Mouse (Mus musculus): ENCODE measurements around the gene Chchd5. TPM values are rescaled to one million over a fixed set of nuclear protein-coding genes. Genes with fewer than 3 reads are reported as not detected.

Chchd5 gene
- polyA plus RNA-seq, 1 experiment from 2014 or later, result 29.1 TPM

- no peaks in the 10 kb centered on the region for H3K4me1 ChIP-seq
- no peak for ATAC-seq (ENCODE audit: low FRiP score, low read depth)
Observed at GRCm38 (mm10) chr2:129118061-129118460, 11.4 kb upstream of the Chchd5 start.

DNA sequence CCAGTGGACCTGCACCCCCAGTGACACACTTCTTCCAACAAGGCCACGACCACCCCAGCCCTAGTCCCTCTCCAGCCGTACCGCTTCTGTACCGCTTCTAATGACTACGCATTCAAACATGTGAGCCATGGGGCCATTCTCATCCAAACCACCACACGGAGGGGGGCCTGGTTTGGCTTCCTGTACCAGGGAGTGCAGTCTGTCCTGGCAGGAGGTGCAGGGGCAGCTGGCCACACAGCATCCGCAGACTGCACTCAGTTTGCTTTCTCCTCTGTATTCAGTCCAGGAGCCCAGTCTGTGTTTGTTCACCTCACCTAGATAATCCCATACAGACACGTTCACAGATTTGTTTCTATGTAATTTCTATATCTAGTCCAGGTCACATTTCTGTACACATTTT, 7.5 kb upstream of the Chchd5 start:
- no peak for ATAC-seq (ENCODE audit: low FRiP score, low read depth)
- Histone ChIP-seq H3K27me3 (no peaks in the 10 kb centered on the region), H3K4me1 (no peaks in the 10 kb centered on the region), H3K27ac (no peak overlapping the region), H3K4me3 (no peak overlapping the region), H3K4me2 (replicated peaks) (no peak overlapping the region), H3K9me3 (no peaks in the 10 kb centered on the region), H3K9ac (no peak overlapping the region), H3K36me3 (peaks cover 92% of the 10 kb centered on the region)
- WGBS, result 97% methylated on average over 8 of the region's 8 CpGs

More at GRCm38 (mm10) chr2:129118061-129118460, 11.4 kb upstream of the Chchd5 start:
- no peaks in the 10 kb centered on the region for H3K9me3 ChIP-seq
- H3K4me3 ChIP-seq, result no peak overlapping the region
- H3K4me2 ChIP-seq (replicated peaks), result no peak overlapping the region
- WGBS, result 97% methylated on average over 12 of the region's 12 CpGs
- no peak overlapping the region for H3K27ac ChIP-seq
- no peak overlapping the region for H3K9ac ChIP-seq
- H3K36me3 ChIP-seq, result peaks cover 93% of the 10 kb centered on the region
- no peaks in the 10 kb centered on the region for H3K27me3 ChIP-seq

DNA sequence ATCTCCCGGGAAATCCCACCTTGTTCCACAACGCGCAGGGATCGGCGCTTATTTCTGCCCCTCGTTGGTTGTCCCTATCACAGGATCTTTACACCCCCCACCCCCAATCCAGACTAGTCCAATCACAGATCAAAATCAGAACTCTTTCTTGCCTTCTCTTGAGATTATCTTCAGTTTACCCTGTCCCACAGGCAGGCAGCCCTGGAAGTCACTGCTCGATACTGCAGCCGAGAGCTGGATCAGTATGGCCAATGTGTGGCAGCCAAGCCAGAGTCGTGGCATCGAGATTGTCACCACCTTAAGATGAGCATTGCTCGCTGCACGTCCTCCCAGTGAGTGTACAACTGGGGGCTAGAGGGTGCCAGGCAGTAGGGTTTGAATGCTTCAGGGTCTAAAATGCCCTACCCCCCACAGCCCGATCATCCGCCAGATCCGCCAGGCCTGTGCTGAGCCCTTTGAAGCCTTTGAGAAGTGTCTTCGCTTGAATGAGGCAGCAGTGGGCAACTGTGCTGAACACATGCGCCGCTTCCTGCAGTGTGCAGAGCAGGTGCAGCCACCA, 566 bp downstream of the Chchd5 start:
- WGBS, result 41% methylated on average over 18 of the region's 18 CpGs
- Histone ChIP-seq H3K9me3 (peaks cover 9% of the 10 kb centered on the region; the same call in 1 of the 2 replicates), H3K4me3 (peak overlapping the region; percentile 63), H3K27ac (peak overlapping the region; percentile 72), H3K4me1 (peaks cover 15% of the 10 kb centered on the region), H3K27me3 (no peaks in the 10 kb centered on the region), H3K9ac (peak overlapping the region; percentile 72), H3K36me3 (peaks cover 57% of the 10 kb centered on the region), H3K4me2 (replicated peaks) (peak overlapping the region; percentile 86)
- peak; percentile 26; the same call in 1 of the 2 replicates for ATAC-seq (ENCODE audit: low FRiP score, low read depth)

DNA sequence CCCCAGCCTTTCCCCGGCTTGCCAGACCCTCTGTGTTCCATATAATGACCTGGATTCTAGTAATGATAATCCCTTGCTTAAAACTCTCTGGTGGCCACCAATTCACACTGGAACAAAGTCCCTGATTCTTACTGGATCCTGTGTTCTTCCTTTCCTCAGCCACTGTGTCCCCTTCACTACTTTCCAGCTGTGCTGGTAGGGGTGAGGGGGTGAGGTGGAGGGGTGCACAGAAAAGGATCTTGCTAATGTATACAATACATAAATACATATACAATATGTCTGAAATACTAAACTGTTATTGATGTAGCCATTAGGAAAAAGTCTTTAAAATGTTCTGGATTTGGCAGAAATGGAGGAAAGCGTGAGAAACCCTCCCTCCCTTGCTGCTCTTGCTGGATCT, 1.3 kb downstream of the Chchd5 start:
- peak overlapping the region; percentile 86 for H3K4me2 ChIP-seq (replicated peaks)
- H3K4me3 ChIP-seq, result peak overlapping the region; percentile 63; the same call in 1 of the 2 replicates
- H3K27me3 ChIP-seq, result no peaks in the 10 kb centered on the region
- H3K27ac ChIP-seq, result no peak overlapping the region
- 92% methylated on average over 2 of the region's 2 CpGs for WGBS
- no peak overlapping the region for H3K9ac ChIP-seq
- no peak for ATAC-seq (ENCODE audit: low FRiP score, low read depth)
- peaks cover 50% of the 10 kb centered on the region for H3K36me3 ChIP-seq
- peaks cover 9% of the 10 kb centered on the region; the same call in 1 of the 2 replicates for H3K9me3 ChIP-seq
- H3K4me1 ChIP-seq, result peaks cover 15% of the 10 kb centered on the region

GRCm38 (mm10) chr2:129132231-129132630, 2.7 kb downstream of the Chchd5 start:
- H3K4me3 ChIP-seq, result no peak overlapping the region
- peaks cover 9% of the 10 kb centered on the region; the same call in 1 of the 2 replicates for H3K9me3 ChIP-seq
- ATAC-seq (ENCODE audit: low FRiP score, low read depth), result no peak
- H3K9ac ChIP-seq, result no peak overlapping the region
- H3K36me3 ChIP-seq, result peaks cover 37% of the 10 kb centered on the region
- H3K27ac ChIP-seq, result no peak overlapping the region
- no peak overlapping the region for H3K4me2 ChIP-seq (replicated peaks)
- WGBS, result 96% methylated on average over 7 of the region's 7 CpGs
- no peaks in the 10 kb centered on the region for H3K27me3 ChIP-seq
- peaks cover 15% of the 10 kb centered on the region for H3K4me1 ChIP-seq

DNA sequence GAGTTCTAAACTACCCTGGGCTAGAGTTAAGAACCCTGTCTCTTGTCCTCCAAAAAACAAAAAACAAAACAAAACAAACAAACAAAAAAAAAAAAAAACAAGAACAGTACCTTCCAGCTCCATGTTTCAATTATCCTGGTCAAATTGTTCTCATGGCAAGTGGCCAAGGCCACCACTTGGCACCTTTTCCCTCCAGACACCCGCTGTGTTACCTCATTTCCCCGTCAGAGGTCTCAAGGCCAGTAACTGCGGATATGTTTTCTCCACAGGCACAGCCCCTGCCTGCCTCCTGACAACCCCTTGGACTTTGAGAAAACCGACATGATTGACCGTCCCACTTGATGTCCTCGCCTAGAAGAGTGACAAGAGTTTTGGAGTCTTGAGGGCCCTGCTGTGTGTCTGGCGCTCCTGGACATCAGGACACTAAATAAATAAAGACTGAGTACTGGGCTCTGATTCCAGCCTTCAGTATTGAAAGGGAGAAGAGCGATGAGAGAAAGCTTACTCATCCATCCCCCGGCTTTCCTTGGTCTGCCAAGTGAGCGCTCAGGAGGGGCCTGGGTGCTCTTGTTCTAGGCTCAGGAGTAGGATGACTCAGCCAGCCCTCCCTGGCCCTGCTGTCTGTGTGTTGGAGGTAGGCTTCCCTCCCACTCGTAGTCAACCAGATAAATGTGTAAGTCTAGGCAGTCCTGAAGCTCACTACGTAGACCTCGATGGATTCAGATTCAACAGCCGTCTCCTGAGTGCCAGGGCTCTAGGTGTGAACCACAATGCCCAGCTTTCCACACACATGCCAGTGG, 3.7 kb downstream of the Chchd5 start:
- Histone ChIP-seq H3K27ac (no peak overlapping the region), H3K27me3 (no peaks in the 10 kb centered on the region), H3K9me3 (peaks cover 9% of the 10 kb centered on the region; the same call in 1 of the 2 replicates), H3K4me1 (peaks cover 15% of the 10 kb centered on the region), H3K4me3 (no peak overlapping the region), H3K36me3 (peaks cover 28% of the 10 kb centered on the region), H3K9ac (no peak overlapping the region), H3K4me2 (replicated peaks) (no peak overlapping the region)
- ATAC-seq (ENCODE audit: low FRiP score, low read depth), result no peak
- WGBS, result 97% methylated on average over 14 of the region's 14 CpGs

DNA sequence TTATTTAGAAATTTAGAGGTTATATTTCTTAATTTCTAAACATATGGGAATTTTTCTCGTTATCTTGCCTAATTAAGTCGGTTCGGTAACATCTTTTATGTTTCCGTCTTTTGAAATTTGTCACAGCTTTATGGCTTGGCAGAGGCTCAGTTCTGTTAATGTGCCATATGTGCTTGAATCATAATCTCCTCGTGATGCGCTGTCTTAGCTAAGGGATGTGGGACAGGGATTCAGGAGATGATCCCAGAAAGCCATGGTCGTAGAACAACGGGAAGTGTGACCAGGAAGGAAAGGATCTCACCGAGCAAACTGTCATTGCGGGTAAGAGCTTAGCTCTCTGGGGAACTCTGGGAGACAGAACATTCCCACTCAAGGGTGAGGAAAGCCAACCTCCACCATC, 10.4 kb downstream of the Chchd5 start:
- H3K4me1 ChIP-seq, result no peaks in the 10 kb centered on the region
- H3K4me2 ChIP-seq (replicated peaks), result no peak overlapping the region
- ATAC-seq (ENCODE audit: low FRiP score, low read depth), result no peak
- no peaks in the 10 kb centered on the region for H3K9me3 ChIP-seq
- H3K4me3 ChIP-seq, result no peak overlapping the region
- no peak overlapping the region for H3K27ac ChIP-seq
- whole genome bisulfite sequencing, result 86% methylated on average over 10 of the region's 10 CpGs
- H3K36me3 ChIP-seq, result no peaks in the 10 kb centered on the region
- no peaks in the 10 kb centered on the region for H3K27me3 ChIP-seq
- no peak overlapping the region for H3K9ac ChIP-seq

DNA sequence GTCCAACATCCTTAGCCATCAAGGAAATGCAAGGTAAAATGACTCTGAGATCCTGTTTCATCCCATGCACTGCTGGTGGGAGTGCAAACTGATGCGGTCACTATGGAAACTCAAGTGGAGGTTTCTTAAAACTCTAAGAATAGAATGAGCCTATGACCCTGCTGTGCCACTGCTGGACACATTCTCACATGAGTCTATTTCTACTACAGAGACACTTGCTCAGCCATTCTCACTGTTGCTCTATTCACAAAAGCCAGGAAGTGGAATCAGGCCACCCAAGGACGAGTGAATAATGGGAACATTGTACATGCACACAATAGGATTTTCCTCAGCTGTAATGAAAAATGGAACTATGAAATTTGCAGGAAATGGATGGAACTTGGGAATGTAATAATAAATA, 19.3 kb downstream of the Chchd5 start:
- Histone ChIP-seq H3K4me3 (no peak overlapping the region), H3K27ac (no peak overlapping the region), H3K9me3 (no peaks in the 10 kb centered on the region), H3K9ac (no peak overlapping the region), H3K27me3 (no peaks in the 10 kb centered on the region), H3K36me3 (no peaks in the 10 kb centered on the region), H3K4me2 (replicated peaks) (no peak overlapping the region), H3K4me1 (no peaks in the 10 kb centered on the region)
- 70% methylated on average over 2 of the region's 2 CpGs for WGBS
- ATAC-seq (ENCODE audit: low FRiP score, low read depth), result no peak

DNA sequence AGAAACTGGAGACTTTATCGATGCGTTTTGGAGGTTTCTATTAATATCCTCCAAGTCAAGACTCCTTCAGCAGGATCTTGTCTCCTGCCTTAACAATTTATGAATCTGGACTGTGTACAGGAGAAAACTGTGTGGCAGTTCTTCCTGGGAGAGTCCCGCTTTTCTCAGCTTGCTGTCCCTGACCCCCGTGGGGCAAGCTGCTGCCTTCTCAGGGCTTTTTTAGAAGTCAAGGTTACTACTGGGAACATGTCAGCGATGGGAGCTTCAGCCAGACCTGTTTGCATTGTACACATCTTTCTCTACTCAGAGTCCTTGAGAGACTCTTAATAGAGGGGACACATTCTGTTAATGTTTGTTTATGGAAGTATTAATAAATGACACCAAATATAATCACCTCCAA, 20.9 kb downstream of the Chchd5 start:
- no peaks in the 10 kb centered on the region for H3K27me3 ChIP-seq
- no peak overlapping the region for H3K4me2 ChIP-seq (replicated peaks)
- no peak overlapping the region for H3K9ac ChIP-seq
- WGBS, result 88% methylated on average over 5 of the region's 5 CpGs
- no peaks in the 10 kb centered on the region for H3K9me3 ChIP-seq
- ATAC-seq (ENCODE audit: low FRiP score, low read depth), result no peak
- H3K4me3 ChIP-seq, result no peak overlapping the region
- H3K27ac ChIP-seq, result no peak overlapping the region
- H3K36me3 ChIP-seq, result no peaks in the 10 kb centered on the region
- H3K4me1 ChIP-seq, result no peaks in the 10 kb centered on the region

GRCm38 (mm10) chr2:129151111-129151510, 21.6 kb downstream of the Chchd5 start:
- no peak overlapping the region for H3K4me2 ChIP-seq (replicated peaks)
- no peak overlapping the region for H3K4me3 ChIP-seq
- no peaks in the 10 kb centered on the region for H3K36me3 ChIP-seq
- H3K27ac ChIP-seq, result no peak overlapping the region
- ATAC-seq (ENCODE audit: low FRiP score, low read depth), result no peak
- H3K9me3 ChIP-seq, result no peaks in the 10 kb centered on the region
- no peaks in the 10 kb centered on the region for H3K27me3 ChIP-seq
- 91% methylated on average over 9 of the region's 9 CpGs for WGBS
- no peak overlapping the region for H3K9ac ChIP-seq
- no peaks in the 10 kb centered on the region for H3K4me1 ChIP-seq

GRCm38 (mm10) chr2:129152751-129153150, 23.3 kb downstream of the Chchd5 start:
- no peaks in the 10 kb centered on the region for H3K27me3 ChIP-seq
- ATAC-seq (ENCODE audit: low FRiP score, low read depth), result no peak
- no peak overlapping the region for H3K27ac ChIP-seq
- H3K4me3 ChIP-seq, result no peak overlapping the region
- no peak overlapping the region for H3K4me2 ChIP-seq (replicated peaks)
- 72% methylated on average over 1 of the region's 1 CpGs for WGBS
- H3K36me3 ChIP-seq, result no peaks in the 10 kb centered on the region
- no peak overlapping the region for H3K9ac ChIP-seq
- no peaks in the 10 kb centered on the region for H3K9me3 ChIP-seq
- no peaks in the 10 kb centered on the region for H3K4me1 ChIP-seq

GRCm38 (mm10) chr2:129164815-129165214, 35.3 kb downstream of the Chchd5 start:
- Histone ChIP-seq H3K36me3 (no peaks in the 10 kb centered on the region), H3K4me2 (replicated peaks) (no peak overlapping the region)
- 69% methylated on average over 5 of the region's 5 CpGs for WGBS

More at GRCm38 (mm10) chr2:129164815-129165214, 35.3 kb downstream of the Chchd5 start:
- Histone ChIP-seq H3K9me3 (no peaks in the 10 kb centered on the region), H3K27me3 (no peaks in the 10 kb centered on the region), H3K4me3 (no peak overlapping the region), H3K27ac (no peak overlapping the region), H3K4me1 (no peaks in the 10 kb centered on the region), H3K9ac (no peak overlapping the region)
- ATAC-seq (ENCODE audit: low FRiP score, low read depth), result no peak
